Mouse (Mus musculus): ENCODE results near the gene Rhbg. TPM values are rescaled to one million over a fixed set of nuclear protein-coding genes. Genes with fewer than 3 reads are reported as not detected.
A peak's percentile ranks its signal among the peaks of the same experiment; 100 is the strongest.

Gene Rhbg
- polyA plus RNA-seq, 1 experiment from 2014 or later, result 0.64 TPM

DNA sequence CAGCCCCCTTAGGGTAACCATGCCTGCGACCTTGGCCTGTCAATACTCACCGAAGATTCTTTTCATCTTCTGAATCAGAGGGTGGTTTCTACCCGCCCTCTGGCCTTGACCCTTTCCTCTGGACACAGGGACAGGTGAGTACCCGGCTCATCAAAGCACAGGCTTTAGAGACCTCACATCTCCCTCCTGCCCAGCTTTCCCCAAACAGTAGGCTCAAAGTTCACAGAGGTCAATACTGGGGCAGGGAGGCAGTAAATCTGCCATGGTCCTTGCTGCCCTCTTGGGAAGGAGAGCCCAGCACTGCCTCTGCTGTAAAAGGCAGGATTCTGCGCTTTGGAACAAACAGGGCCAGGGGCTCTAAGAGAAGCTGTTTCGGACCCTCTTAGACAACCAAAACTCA, 1.8 kb downstream of the Rhbg start:
- Histone ChIP-seq H3K9ac (no peak overlapping the region), H3K4me2 (replicated peaks) (no peak overlapping the region), H3K4me1 (no peaks in the 10 kb centered on the region), H3K27ac (no peak overlapping the region), H3K4me3 (no peak overlapping the region), H3K27me3 (peaks cover 45% of the 10 kb centered on the region), H3K36me3 (no peaks in the 10 kb centered on the region), H3K9me3 (no peaks in the 10 kb centered on the region)
- whole genome bisulfite sequencing, result 75% methylated on average over 6 of the region's 6 CpGs
- no peak for ATAC-seq (ENCODE audit: insufficient number of reproducible peaks, insufficient read depth, low FRiP score, low TSS enrichment)

- WGBS, result 67% methylated on average over 11 of the region's 11 CpGs
Observed at GRCm38 (mm10) chr3:88248406-88248805, 6.1 kb downstream of the Rhbg start.

DNA sequence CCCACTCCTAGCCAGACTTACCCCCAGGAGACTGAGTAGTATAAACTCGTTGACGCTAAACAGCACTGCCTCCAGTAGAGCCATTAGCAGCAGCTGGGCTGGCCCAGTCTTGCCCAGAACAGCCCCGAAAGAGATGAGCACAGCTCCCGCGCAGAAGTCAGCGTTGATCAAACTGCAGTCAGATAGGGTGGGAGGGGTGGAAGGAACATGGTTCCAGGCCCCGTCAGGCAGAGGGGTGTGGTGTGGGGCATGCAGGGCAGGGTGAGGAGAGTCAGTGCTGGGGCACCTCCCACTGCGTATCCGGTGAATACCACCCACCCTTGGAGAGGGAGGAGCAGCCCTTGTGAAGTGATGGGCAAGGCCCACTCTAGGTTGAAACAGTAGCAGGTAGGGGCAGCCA, 6.8 kb downstream of the Rhbg start:
- no peaks in the 10 kb centered on the region for H3K36me3 ChIP-seq
- 70% methylated on average over 9 of the region's 9 CpGs for WGBS
- peaks cover 45% of the 10 kb centered on the region for H3K27me3 ChIP-seq

More at GRCm38 (mm10) chr3:88248406-88248805, 6.1 kb downstream of the Rhbg start:
- no peaks in the 10 kb centered on the region for H3K36me3 ChIP-seq
- H3K9ac ChIP-seq, result no peak overlapping the region
- H3K27me3 ChIP-seq, result peaks cover 45% of the 10 kb centered on the region
- no peak for ATAC-seq (ENCODE audit: insufficient number of reproducible peaks, insufficient read depth, low FRiP score, low TSS enrichment)
- H3K4me2 ChIP-seq (replicated peaks), result no peak overlapping the region
- no peak overlapping the region for H3K27ac ChIP-seq
- H3K9me3 ChIP-seq, result no peaks in the 10 kb centered on the region
- no peak overlapping the region for H3K4me3 ChIP-seq
- H3K4me1 ChIP-seq, result no peaks in the 10 kb centered on the region

DNA sequence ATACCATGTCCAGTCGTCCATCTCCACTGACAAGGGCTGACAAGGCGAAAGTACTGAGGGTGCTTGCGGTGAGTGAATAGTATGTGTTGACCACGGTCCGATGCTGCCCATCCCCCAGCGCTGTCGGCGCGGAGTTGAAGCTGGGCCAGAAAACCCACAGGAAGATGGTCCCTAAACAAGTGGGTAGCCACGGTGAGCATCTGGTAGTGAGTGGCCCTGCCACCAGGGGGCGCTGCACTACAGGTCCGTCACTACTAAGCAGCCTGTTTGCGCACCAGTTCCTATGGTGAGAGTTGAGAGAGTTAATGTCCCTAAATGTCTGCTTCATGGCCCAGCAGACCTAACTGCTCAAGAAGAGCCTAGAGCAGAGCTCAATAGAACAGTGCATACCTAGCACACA, 8.7 kb downstream of the Rhbg start:
- H3K4me1 ChIP-seq, result no peaks in the 10 kb centered on the region; the same call in 1 of the 2 replicates
- no peak overlapping the region for H3K4me2 ChIP-seq (replicated peaks)
- no peak overlapping the region for H3K27ac ChIP-seq
- ATAC-seq (ENCODE audit: insufficient number of reproducible peaks, insufficient read depth, low FRiP score, low TSS enrichment), result no peak
- no peak overlapping the region for H3K4me3 ChIP-seq
- H3K36me3 ChIP-seq, result no peaks in the 10 kb centered on the region
- no peak overlapping the region for H3K9ac ChIP-seq
- H3K9me3 ChIP-seq, result no peaks in the 10 kb centered on the region
- WGBS, result 18% methylated on average over 13 of the region's 13 CpGs
- H3K27me3 ChIP-seq, result peaks cover 61% of the 10 kb centered on the region

More for the DNA sequence above, 6.8 kb downstream of the Rhbg start:
- Histone ChIP-seq H3K9ac (no peak overlapping the region), H3K27ac (no peak overlapping the region), H3K4me1 (no peaks in the 10 kb centered on the region), H3K9me3 (no peaks in the 10 kb centered on the region), H3K4me3 (no peak overlapping the region), H3K4me2 (replicated peaks) (no peak overlapping the region)
- ATAC-seq (ENCODE audit: insufficient number of reproducible peaks, insufficient read depth, low FRiP score, low TSS enrichment), result no peak

DNA sequence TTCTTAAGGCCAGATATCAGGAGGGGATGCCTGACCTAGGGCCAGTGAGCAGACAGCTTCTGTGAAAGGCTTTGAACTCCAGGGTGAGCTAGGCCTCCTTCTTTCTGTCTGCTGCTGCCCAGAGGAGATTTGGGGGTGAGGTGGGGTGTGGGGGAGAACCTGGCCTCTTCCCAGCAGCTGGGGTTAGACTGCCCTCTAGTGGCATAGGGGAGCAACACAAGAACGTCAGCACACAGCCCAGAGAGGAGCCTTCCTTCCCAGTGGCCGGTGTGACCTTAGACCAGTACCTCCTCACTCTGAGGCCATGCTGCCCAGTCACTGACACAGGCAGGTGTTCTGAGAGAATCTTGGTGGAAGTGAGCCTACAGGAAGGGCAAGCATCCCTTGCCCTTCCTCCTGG, 10.4 kb downstream of the Rhbg start:
- Histone ChIP-seq H3K4me2 (replicated peaks) (no peak overlapping the region), H3K4me1 (no peaks in the 10 kb centered on the region; the same call in 1 of the 2 replicates), H3K9me3 (no peaks in the 10 kb centered on the region), H3K27ac (no peak overlapping the region), H3K27me3 (peaks cover 78% of the 10 kb centered on the region), H3K9ac (no peak overlapping the region), H3K36me3 (no peaks in the 10 kb centered on the region), H3K4me3 (no peak overlapping the region)
- no peak for ATAC-seq (ENCODE audit: insufficient number of reproducible peaks, insufficient read depth, low FRiP score, low TSS enrichment)
- 5% methylated on average over 2 of the region's 2 CpGs for WGBS

- 3% methylated on average over 13 of the region's 13 CpGs for WGBS
- H3K9ac ChIP-seq, result no peak overlapping the region
- no peaks in the 10 kb centered on the region; the same call in 1 of the 2 replicates for H3K4me1 ChIP-seq
- H3K4me3 ChIP-seq, result no peak overlapping the region
- no peaks in the 10 kb centered on the region for H3K36me3 ChIP-seq
- H3K9me3 ChIP-seq, result no peaks in the 10 kb centered on the region
- H3K27me3 ChIP-seq, result peaks cover 86% of the 10 kb centered on the region
- no peak for ATAC-seq (ENCODE audit: insufficient number of reproducible peaks, insufficient read depth, low FRiP score, low TSS enrichment)
- no peak overlapping the region for H3K27ac ChIP-seq
- no peak overlapping the region for H3K4me2 ChIP-seq (replicated peaks)
Observed at GRCm38 (mm10) chr3:88242531-88242930, 12.0 kb downstream of the Rhbg start.

DNA sequence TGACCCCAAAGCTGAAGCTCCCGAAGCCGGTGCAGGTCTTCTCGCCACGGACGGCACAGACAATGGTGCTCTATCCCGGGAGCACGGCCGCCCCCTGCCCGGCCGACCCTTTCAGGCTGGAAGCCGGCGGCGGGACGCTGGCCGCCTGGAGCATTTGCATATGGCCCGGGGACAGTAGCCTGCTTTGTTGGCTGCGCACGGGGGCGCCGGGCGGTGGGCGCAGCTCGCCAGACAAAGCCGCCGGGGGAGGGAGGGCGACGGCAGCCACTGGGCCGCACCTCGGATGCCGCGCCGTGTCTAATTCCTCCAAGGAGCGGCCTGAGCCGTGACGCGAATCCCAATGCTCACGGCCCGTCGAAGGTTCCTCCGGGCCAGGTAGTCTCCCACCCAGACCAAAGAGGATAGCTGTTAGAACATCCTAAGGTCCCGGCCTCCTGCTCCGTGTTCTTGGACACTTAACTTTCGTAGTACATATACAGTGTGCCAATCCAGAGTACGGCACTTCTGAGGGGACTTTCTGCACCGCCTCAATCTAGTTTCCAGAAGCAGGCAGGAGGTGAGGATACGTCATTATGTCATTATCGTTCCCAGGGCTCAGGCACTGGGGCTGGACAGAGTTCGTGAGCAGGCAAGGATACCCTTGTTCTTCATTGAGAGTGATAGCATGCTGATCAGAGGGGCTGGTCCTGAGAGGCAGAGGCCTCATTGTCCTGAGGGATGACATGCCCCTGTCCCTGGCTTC, 13.3 kb downstream of the Rhbg start:
- peaks cover 97% of the 10 kb centered on the region for H3K27me3 ChIP-seq
- no peak overlapping the region for H3K27ac ChIP-seq
- no peak for ATAC-seq (ENCODE audit: insufficient number of reproducible peaks, insufficient read depth, low FRiP score, low TSS enrichment)
- H3K36me3 ChIP-seq, result no peaks in the 10 kb centered on the region
- H3K4me3 ChIP-seq, result peak overlapping the region; percentile 27
- no peaks in the 10 kb centered on the region; the same call in 1 of the 2 replicates for H3K4me1 ChIP-seq
- H3K4me2 ChIP-seq (replicated peaks), result peak overlapping the region; percentile 40
- no peaks in the 10 kb centered on the region for H3K9me3 ChIP-seq
- peak overlapping the region; percentile 15; the same call in 1 of the 2 replicates for H3K9ac ChIP-seq
- 2% methylated on average over 47 of the region's 48 CpGs for WGBS

DNA sequence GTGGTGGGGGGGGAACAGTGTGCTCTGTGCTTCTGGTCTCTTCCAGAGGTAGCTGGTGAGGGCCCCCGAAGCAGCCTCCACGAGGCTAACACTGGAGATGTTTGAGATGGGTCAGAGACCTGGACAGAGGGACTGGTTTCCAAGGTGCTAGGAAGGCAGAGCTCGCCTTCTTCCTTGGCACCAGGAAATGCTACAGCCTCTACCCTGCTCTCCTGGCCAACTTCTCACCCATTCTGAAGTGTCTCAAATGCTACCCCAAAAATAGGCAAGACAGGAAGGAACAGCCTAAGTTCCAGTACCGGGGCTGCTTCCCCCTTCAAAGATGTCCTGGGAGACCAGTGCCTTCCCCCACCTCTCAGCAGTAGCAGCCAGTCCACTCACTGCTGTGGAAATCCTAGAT, 15.1 kb downstream of the Rhbg start:
- no peak overlapping the region for H3K4me2 ChIP-seq (replicated peaks)
- WGBS, result 53% methylated on average over 4 of the region's 4 CpGs
- H3K27ac ChIP-seq, result no peak overlapping the region
- no peaks in the 10 kb centered on the region for H3K9me3 ChIP-seq
- no peak overlapping the region for H3K9ac ChIP-seq
- no peaks in the 10 kb centered on the region for H3K36me3 ChIP-seq
- H3K4me3 ChIP-seq, result no peak overlapping the region
- no peaks in the 10 kb centered on the region; the same call in 1 of the 2 replicates for H3K4me1 ChIP-seq
- no peak for ATAC-seq (ENCODE audit: insufficient number of reproducible peaks, insufficient read depth, low FRiP score, low TSS enrichment)
- peaks cover 93% of the 10 kb centered on the region for H3K27me3 ChIP-seq

DNA sequence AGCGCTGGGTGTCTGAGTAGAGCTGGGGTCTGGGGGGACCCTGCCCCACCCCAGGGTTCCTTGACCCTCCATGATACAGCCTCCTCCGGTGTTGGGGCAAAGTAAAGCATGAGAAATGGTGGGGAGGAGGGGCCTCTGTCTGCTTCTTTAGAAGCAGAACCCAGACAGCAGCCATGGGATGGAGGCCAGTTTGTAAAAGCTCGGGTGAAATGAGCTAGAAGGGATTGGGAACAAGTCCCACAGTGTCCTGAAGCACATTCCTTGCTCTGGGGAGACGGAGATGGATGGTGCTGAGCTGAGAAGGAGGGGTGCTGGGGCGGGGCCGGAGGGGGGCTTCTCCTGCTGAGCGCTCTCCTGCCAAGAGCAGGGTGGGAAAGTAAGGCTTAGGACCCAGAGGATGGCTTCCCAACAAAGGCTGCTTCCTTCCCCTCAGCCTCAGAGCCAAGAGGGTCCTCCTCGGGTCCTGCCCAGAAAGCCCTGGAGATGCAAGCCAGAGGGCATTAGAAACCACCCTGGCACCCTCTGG, 15.6 kb downstream of the Rhbg start:
- no peaks in the 10 kb centered on the region for H3K9me3 ChIP-seq
- WGBS, result 31% methylated on average over 8 of the region's 8 CpGs
- no peaks in the 10 kb centered on the region for H3K36me3 ChIP-seq
- ATAC-seq (ENCODE audit: insufficient number of reproducible peaks, insufficient read depth, low FRiP score, low TSS enrichment), result no peak
- H3K27me3 ChIP-seq, result peaks cover 90% of the 10 kb centered on the region
- no peak overlapping the region for H3K27ac ChIP-seq
- H3K4me3 ChIP-seq, result no peak overlapping the region
- no peak overlapping the region for H3K9ac ChIP-seq
- H3K4me1 ChIP-seq, result no peaks in the 10 kb centered on the region; the same call in 1 of the 2 replicates
- H3K4me2 ChIP-seq (replicated peaks), result no peak overlapping the region

- no peak overlapping the region for H3K4me3 ChIP-seq
- no peaks in the 10 kb centered on the region; the same call in 1 of the 2 replicates for H3K4me1 ChIP-seq
- WGBS, result 3% methylated on average over 10 of the region's 10 CpGs
- no peaks in the 10 kb centered on the region for H3K36me3 ChIP-seq
- H3K27me3 ChIP-seq, result peaks cover 90% of the 10 kb centered on the region
- no peaks in the 10 kb centered on the region for H3K9me3 ChIP-seq
- H3K27ac ChIP-seq, result no peak overlapping the region
- no peak overlapping the region for H3K9ac ChIP-seq
- H3K4me2 ChIP-seq (replicated peaks), result no peak overlapping the region
- ATAC-seq (ENCODE audit: insufficient number of reproducible peaks, insufficient read depth, low FRiP score, low TSS enrichment), result no peak
Observed at GRCm38 (mm10) chr3:88237556-88238194, 16.8 kb downstream of the Rhbg start.

DNA sequence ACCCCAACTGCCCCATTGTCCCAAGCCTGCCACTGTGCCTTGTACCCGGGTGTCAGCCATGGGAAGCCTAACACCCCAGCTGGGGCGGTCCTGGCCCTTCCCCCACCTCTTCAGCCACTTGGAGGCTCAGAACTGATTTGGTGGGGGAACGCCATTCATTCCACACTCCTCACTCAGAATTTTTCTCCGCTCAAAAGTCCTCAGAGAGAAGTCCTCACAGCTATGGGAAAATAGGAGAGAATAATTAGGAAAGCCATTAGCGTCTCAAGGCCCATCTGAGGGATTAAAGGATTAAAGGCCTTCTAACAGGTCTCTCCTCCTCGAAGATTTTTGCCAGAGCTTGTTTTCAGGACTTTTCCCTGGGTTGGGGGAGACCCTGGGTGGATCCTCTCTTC, 17.4 kb downstream of the Rhbg start:
- Histone ChIP-seq H3K27me3 (peaks cover 88% of the 10 kb centered on the region), H3K9ac (no peak overlapping the region), H3K27ac (no peak overlapping the region), H3K4me2 (replicated peaks) (no peak overlapping the region), H3K4me3 (no peak overlapping the region), H3K4me1 (no peaks in the 10 kb centered on the region; the same call in 1 of the 2 replicates), H3K36me3 (no peaks in the 10 kb centered on the region), H3K9me3 (no peaks in the 10 kb centered on the region)
- ATAC-seq (ENCODE audit: insufficient number of reproducible peaks, insufficient read depth, low FRiP score, low TSS enrichment), result no peak
- 13% methylated on average over 6 of the region's 6 CpGs for WGBS

DNA sequence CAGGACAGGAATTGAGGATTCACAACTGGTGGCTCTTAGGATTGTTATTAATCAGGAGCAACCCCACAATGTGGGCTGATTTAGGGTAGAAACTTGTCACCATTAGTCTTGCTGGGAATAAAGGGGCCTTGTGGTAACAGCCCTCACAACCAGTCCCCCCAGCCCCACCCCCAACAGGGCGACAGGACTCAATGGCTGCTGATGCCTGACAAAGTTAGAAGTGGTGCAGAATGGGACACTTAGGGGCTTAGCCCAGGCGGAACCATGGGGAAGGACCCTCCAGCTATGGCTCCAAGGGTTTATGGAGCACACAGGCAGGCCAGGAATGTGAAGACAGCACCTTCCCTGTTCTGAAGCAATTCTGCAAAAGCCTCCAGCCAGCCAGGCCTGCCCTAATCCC, 18.9 kb downstream of the Rhbg start:
- peaks cover 87% of the 10 kb centered on the region for H3K27me3 ChIP-seq
- H3K4me1 ChIP-seq, result no peaks in the 10 kb centered on the region; the same call in 1 of the 2 replicates
- 42% methylated on average over 2 of the region's 2 CpGs for WGBS
- H3K9me3 ChIP-seq, result no peaks in the 10 kb centered on the region
- H3K4me2 ChIP-seq (replicated peaks), result no peak overlapping the region
- H3K36me3 ChIP-seq, result no peaks in the 10 kb centered on the region
- ATAC-seq (ENCODE audit: insufficient number of reproducible peaks, insufficient read depth, low FRiP score, low TSS enrichment), result no peak
- no peak overlapping the region for H3K4me3 ChIP-seq
- H3K27ac ChIP-seq, result no peak overlapping the region
- no peak overlapping the region for H3K9ac ChIP-seq

All from embryonic facial prominence, embryonic 12.5 days (tissue).